Comparison of ENCODE assay signal across 31 mouse cellular contexts in the genomic region with DNA sequence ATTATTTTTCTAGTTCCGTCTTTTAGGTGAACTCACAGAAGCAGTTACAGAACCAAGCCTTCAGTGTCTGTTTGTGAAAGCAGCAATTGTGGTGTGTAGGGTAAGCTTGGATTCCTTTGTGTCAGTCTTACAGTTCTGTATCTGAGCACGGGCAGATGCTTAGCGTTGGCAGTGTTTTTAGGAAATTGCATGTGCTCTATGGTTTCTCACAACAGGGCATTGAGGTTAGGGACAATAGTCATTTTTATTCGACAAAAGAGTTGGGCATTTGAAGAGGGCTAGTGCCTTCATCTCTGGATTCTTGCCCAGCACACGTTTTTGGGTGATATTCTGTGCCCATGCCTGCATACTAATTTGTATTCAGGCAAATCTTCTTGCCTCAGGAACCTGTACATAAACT.
DNase-seq lines count a peak whose midpoint lies in the region; ATAC-seq and TF ChIP-seq lines count a peak whose summit lies in the region.
"Had no signal": no experiment of that assay in that cellular context is flagged by ENCODE, and none has a peak within 500 bp of the region (broad histone marks: within the 10 kb centered on the region; RNA-seq: fewer than 3 reads in every experiment).

No protein-coding gene starts in this region.

- H3ac ChIP-seq in myocyte (ENCODE audit: control insufficient read depth, insufficient read length), result no peak overlapping the region

- no peaks in the 10 kb centered on the region for H3K27me3 ChIP-seq in midbrain, embryonic 14.5 days (ENCODE audit: control insufficient read depth, insufficient read depth, low read length)
- H3K27me3 ChIP-seq in midbrain, embryonic 10.5 days (ENCODE audit: low read depth, poor library complexity, severe bottlenecking), result no peaks in the 10 kb centered on the region
- H3K27me3 ChIP-seq in myocyte (ENCODE audit: control insufficient read depth, insufficient read depth, insufficient read length), result no peaks in the 10 kb centered on the region
- H3K27me3 ChIP-seq: embryonic facial prominence, embryonic 12.5 days; heart, embryonic 15.5 days; hindbrain, embryonic 13.5 days; liver, embryonic 12.5 days; midbrain, embryonic 12.5 days; Patski had no signal

- intact Hi-C loops in heart, postnatal 36 days (cut with DNase I), result no loop called here

- H3K36me3 ChIP-seq in midbrain, embryonic 14.5 days (ENCODE audit: control insufficient read depth, insufficient read depth, low read length), result no peaks in the 10 kb centered on the region
- no peaks in the 10 kb centered on the region for H3K36me3 ChIP-seq in midbrain, embryonic 10.5 days
- no peaks in the 10 kb centered on the region for H3K36me3 ChIP-seq in myocyte (ENCODE audit: control insufficient read depth, insufficient read depth)
- H3K36me3 ChIP-seq: embryonic facial prominence, embryonic 12.5 days; heart, embryonic 15.5 days; hindbrain, embryonic 13.5 days; liver, embryonic 12.5 days; midbrain, embryonic 12.5 days had no signal

- H3K79me2 ChIP-seq in myocyte (ENCODE audit: control insufficient read depth, insufficient read depth), result no peaks in the 10 kb centered on the region

- H3K9ac ChIP-seq in midbrain, embryonic 14.5 days (replicated peaks; ENCODE audit: low read length), result no peak overlapping the region
- H3K9ac ChIP-seq: embryonic facial prominence, embryonic 12.5 days; heart, embryonic 15.5 days; hindbrain, embryonic 13.5 days; liver, embryonic 12.5 days; liver, postnatal 0 days; midbrain, embryonic 12.5 days had no signal

- peak; percentile 3 for DNase-seq in cerebellum, adult 9-10 months
- no peak for DNase-seq in cerebellum, postnatal 36 days
- DNase-seq in heart, adult 11 months, result peak; percentile 54
- no peak for DNase-seq in heart, postnatal 36 days
- DNase-seq in midbrain, embryonic 14.5 days, result peak; percentile 3
- DNase-seq in midbrain, embryonic 10.5 days (ENCODE audit: low spot score), result no peak
- no peak for DNase-seq in spleen, postnatal 10 days (ENCODE audit: low spot score in 2 of 2)
- DNase-seq: adrenal gland, postnatal 14 days; cerebellum, postnatal 25 days; embryo, embryonic 11 days; gastrocnemius, postnatal 10 days; heart, postnatal 4 days; kidney, adult 8-10 months; kidney, postnatal 4 days; left cerebral cortex, postnatal 4 days; liver, postnatal 0 days; lung, postnatal 36 days; retina, postnatal 1 day; spleen, adult 18-20 months; thymus, adult 2 months; thymus, postnatal 36 days had no signal

- no peak overlapping the region for H3K4me3 ChIP-seq in midbrain, embryonic 14.5 days (replicated peaks; ENCODE audit: low read depth, low read length)
- no peak overlapping the region for H3K4me3 ChIP-seq in midbrain, embryonic 10.5 days
- H3K4me3 ChIP-seq in myocyte, result peak overlapping the region; percentile 8
- H3K4me3 ChIP-seq: embryonic facial prominence, embryonic 12.5 days; heart, embryonic 15.5 days; hindbrain, embryonic 13.5 days; liver, embryonic 12.5 days; midbrain, embryonic 12.5 days had no signal

- no peak overlapping the region for H3K4me2 ChIP-seq in midbrain, embryonic 14.5 days (ENCODE audit: low read length)
- peak overlapping the region; percentile 50 for H3K4me2 ChIP-seq in myocyte (ENCODE audit: low read depth)
- H3K4me2 ChIP-seq: embryonic facial prominence, embryonic 12.5 days; heart, embryonic 15.5 days; hindbrain, embryonic 13.5 days; liver, embryonic 12.5 days; midbrain, embryonic 12.5 days had no signal

- H3K4me1 ChIP-seq in midbrain, embryonic 14.5 days (ENCODE audit: control insufficient read depth, insufficient read depth, low read length), result no peaks in the 10 kb centered on the region
- no peaks in the 10 kb centered on the region for H3K4me1 ChIP-seq in midbrain, embryonic 10.5 days
- H3K4me1 ChIP-seq: embryonic facial prominence, embryonic 12.5 days; heart, embryonic 15.5 days; hindbrain, embryonic 13.5 days; liver, embryonic 12.5 days; midbrain, embryonic 12.5 days had no signal

- H3K9me3 ChIP-seq in midbrain, embryonic 14.5 days (ENCODE audit: control insufficient read depth, low read length), result no peaks in the 10 kb centered on the region
- no peaks in the 10 kb centered on the region for H3K9me3 ChIP-seq in midbrain, embryonic 10.5 days (replicated peaks)
- H3K9me3 ChIP-seq: embryonic facial prominence, embryonic 12.5 days; heart, embryonic 15.5 days; hindbrain, embryonic 13.5 days; liver, embryonic 12.5 days; midbrain, embryonic 12.5 days had no signal

- 67% methylated on average over 5 of the region's 5 CpGs for WGBS in midbrain, embryonic 14.5 days
- 75% methylated on average over 5 of the region's 5 CpGs for WGBS in midbrain, embryonic 10.5 days

- TF ChIP-seq POLR2A in myocyte (IDR thresholded peaks at IDR 0.05; ENCODE audit: insufficient read length, low read depth), result no peak

- ATAC-seq in midbrain, embryonic 14.5 days (ENCODE audit: low FRiP score, low TSS enrichment), result no peak
- ATAC-seq: intestine, embryonic 16.5 days; liver, embryonic 12.5 days; liver, postnatal 0 days; Patski had no signal

- H3K27ac ChIP-seq in midbrain, embryonic 14.5 days (replicated peaks; ENCODE audit: low read depth, low read length), result no peak overlapping the region
- H3K27ac ChIP-seq in midbrain, embryonic 10.5 days (replicated peaks), result no peak overlapping the region
- H3K27ac ChIP-seq: embryonic facial prominence, embryonic 12.5 days; heart, embryonic 15.5 days; hindbrain, embryonic 13.5 days; kidney, postnatal 0 days; liver, embryonic 12.5 days; midbrain, embryonic 12.5 days; stomach, postnatal 0 days had no signal

TF ChIP-seq in myocyte, 11 proteins besides CTCF, POLR2A, EP300 and RAD21:
- no peak for TF ChIP-seq REST (IDR thresholded peaks at IDR 0.05; ENCODE audit: insufficient read depth, insufficient read length)
- TF ChIP-seq MYOG (IDR thresholded peaks at IDR 0.05; ENCODE audit: control insufficient read depth in 1 of 3, insufficient read depth in 1 of 3, insufficient read length in 2 of 3, low read depth in 2 of 3), result no peak
- no peak for TF ChIP-seq MAX (IDR thresholded peaks at IDR 0.05; ENCODE audit: low read depth)
- TF ChIP-seq TCF12 (IDR thresholded peaks at IDR 0.05; ENCODE audit: insufficient read depth, poor library complexity, severe bottlenecking), result no peak
- no peak for TF ChIP-seq MYOD1 (IDR thresholded peaks at IDR 0.05; ENCODE audit: control insufficient read depth in 1 of 3, insufficient read length in 2 of 3, low read depth in 2 of 3)
- TF ChIP-seq E2F4 (IDR thresholded peaks at IDR 0.05; ENCODE audit: insufficient read depth), result no peak
- no peak for TF ChIP-seq SRF (IDR thresholded peaks at IDR 0.05; ENCODE audit: control insufficient read depth, insufficient read length, low read depth)
- no peak for TF ChIP-seq USF1 (IDR thresholded peaks at IDR 0.05; ENCODE audit: low read depth)
- no peak for TF ChIP-seq POLR2AphosphoS2 (IDR thresholded peaks at IDR 0.05; ENCODE audit: insufficient read length, low read depth)
- no peak for TF ChIP-seq CEBPB (IDR thresholded peaks at IDR 0.05; ENCODE audit: insufficient read depth, poor library complexity, severe bottlenecking)
- no peak for TF ChIP-seq TCF3 (IDR thresholded peaks at IDR 0.05; ENCODE audit: insufficient read length, low read depth)
TF ChIP-seq in myocyte: peak in this region for 0.

Comparison
In these comparisons a context has a peak if more than half of its experiments do, and no peak if none do; other contexts are left out.
1. DNase-seq: peak in cerebellum, adult 9-10 months (single experiment), heart, adult 11 months (single experiment) and midbrain, embryonic 14.5 days (single experiment); none in cerebellum, postnatal 36 days (0 of 2), heart, postnatal 36 days (0 of 2), midbrain, embryonic 10.5 days (single experiment) and spleen, postnatal 10 days (0 of 2).